Mouse (Mus musculus) macrophage (primary cell): ENCODE data around the gene Plcd3. TPM values are rescaled to one million over a fixed set of nuclear protein-coding genes. Genes with fewer than 3 reads are reported as not detected.

Source experiments
- H3K27ac ChIP-seq: fragments of 350-480 bp; formaldehyde crosslinking; 2 replicates; pipeline ENCODE4 v1.9.0; 2021
- H3K36me3 ChIP-seq: fragments of 350-480 bp; formaldehyde crosslinking; 2 replicates; pipeline ENCODE4 v1.9.0; 2021; ENCODE audit errors: inconsistent target
- H3K4me3 ChIP-seq: fragments of 350-480 bp; formaldehyde crosslinking; 2 replicates; pipeline ENCODE4 v1.9.0; 2021; ENCODE audit errors: inconsistent target
- H3K79me2 ChIP-seq: fragments of 350-480 bp; formaldehyde crosslinking; 2 replicates; pipeline ENCODE4 v1.9.0; 2021; ENCODE audit errors: inconsistent target
- WGBS: methylation state at CpG from one replicate; pipeline ENCODE4 v1.1.7; 2026; ENCODE audit warnings: inconsistent platforms; ENCODE audit not compliant: missing documents; 5-methylcytosine and 5-hydroxymethylcytosine counted together
- polyA plus RNA-seq: library from polyadenylated mRNA; stranded (reverse); fragments of 250-400 nt; gene quantifications from 3 replicates; pipeline ENCODE4 v1.2.4, GENCODE M21; 2018; ENCODE audit warnings: inconsistent platforms

The Plcd3 gene
- polyA plus RNA-seq, 1 experiment from 2014 or later: not detected

DNA sequence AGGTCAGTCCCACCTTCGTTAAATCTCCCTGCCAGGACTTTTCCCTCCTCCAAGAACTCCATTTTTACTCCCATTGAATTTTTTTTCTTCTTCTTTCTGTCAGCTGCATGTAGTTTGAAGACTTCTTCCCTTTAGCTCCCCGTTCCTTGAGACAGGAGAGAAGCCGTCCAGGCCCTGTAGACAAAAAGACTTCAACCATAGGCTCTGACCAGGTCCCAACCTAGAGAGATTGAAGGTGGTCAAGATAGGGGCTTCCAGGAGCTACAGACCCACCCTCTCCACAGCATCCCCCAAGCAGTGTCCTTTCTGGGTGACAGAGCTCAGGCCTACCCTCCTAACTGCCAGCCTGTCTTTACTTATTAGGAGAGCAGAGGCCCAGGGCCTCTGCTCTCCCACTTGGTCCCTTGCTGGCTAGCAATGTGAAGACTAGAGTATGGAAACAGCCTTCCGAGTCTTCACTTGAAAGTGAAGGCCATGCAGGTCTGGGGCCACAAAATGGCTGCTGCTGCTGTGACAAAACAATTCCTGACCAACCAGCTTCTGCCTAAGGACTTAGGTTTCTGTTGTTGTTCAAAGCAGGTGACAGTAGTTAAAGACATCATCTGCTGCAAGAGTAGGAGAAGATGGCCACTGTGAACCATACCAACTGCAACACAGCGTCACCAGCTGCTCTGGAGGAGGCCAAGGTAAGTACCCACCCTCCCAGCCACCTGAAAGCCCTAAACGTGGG, 32.2 kb upstream of the Plcd3 start:
- Histone ChIP-seq H3K79me2 (peaks cover 37% of the 10 kb centered on the region), H3K4me3 (peak overlapping the region; percentile 17; the same call in 1 of the 2 replicates), H3K27ac (peak overlapping the region; percentile 66), H3K36me3 (no peaks in the 10 kb centered on the region)
- WGBS: 77% methylated on average over 6 of the region's 6 CpGs

DNA sequence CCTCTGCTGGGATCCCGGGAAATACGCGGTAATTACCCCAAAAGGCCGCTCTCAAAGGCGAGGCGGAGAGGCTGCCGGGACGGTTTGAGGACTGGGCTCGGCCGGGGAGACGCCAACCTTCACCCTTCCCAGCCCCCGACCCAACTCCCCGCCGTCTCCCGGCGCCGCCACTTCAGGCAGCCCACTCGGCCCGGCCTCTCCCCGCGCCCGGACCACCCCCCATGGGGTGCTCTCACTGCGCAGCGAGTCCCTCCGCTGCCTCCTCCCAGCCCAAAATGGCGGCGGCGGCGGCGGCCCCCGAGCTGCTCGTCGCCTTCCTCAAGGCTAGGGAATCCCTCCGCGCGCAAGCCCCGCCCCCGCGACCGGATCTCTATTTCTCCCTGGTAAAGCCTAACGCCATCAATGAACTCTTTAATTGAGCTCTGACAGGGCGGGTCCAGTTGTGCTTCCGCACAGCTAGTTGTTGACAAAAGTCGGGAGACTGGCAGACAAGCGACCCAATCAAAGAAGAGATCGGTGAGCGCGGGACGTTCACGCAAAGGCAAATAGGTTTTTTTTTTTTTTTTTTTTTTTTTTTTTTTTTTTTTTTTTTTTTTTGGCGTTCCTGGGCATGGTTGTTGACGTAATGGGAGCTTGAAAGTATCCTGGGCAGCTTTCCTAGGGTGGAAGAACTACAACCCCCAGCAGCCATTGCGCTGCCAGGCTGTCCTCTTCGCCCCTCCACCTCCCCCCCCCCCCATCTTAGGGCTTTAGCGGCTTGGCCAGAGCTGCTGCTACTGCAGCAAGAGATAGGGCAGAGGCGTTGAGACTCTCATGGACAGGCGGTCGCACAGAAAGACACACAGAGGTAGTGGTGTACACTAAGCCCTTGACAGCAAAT, 31.4 kb upstream of the Plcd3 start:
- peak overlapping the region; percentile 64 for H3K4me3 ChIP-seq
- no peaks in the 10 kb centered on the region for H3K36me3 ChIP-seq
- 1% methylated on average over 46 of the region's 58 CpGs for WGBS
- H3K79me2 ChIP-seq: peaks cover 39% of the 10 kb centered on the region
- H3K27ac ChIP-seq: peak overlapping the region; percentile 91

DNA sequence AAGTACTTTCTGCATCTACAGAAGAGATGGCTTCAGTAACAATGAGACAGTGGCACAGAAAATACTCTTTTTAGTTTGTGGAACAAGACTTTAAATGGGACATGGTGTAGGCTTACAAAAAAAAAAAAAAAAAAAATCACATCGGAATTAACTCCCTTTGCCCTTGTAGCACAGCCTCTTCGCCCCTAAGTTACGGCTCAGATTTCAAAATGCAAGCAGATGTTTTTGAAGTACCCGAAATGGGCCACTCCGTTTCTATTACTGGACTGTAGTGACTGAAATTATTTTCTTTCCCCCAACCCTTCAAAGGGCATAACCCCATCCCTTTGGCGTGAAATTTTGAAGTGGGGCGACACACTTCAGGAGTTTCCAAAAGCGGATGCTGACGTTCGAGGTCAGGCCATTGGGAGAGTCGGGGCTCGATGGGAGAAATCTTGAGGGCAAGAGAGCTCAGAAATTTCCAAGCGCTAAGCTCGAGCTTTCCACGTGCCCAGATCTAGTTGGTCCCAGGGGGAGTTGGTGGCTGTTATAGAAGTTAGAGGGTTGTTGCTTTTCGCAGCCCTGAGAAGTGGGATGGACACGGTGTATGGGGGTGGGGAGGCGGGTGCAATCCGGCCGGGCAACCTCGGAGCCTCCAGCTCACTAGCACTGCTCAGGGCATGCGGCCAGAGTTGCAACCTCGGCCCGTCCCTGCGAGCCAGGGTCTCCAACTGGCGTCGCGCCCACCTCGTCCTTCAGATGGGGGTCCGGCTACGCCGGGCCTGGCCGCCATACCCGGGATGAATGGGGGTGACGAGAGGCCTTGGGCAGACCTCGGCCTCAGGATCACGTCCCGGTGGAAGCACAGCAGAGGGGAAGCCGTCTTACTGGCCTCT, 30.5 kb upstream of the Plcd3 start, which contains the start of gene Hexim2:
Hexim2 (plus strand) TSS at position 729 of the 875 bp plus-strand sequence.
- no peaks in the 10 kb centered on the region for H3K36me3 ChIP-seq
- H3K27ac ChIP-seq: peak within 1 kb of the TSS; percentile 91
- H3K79me2 ChIP-seq: peaks cover 39% of the 10 kb centered on the region
- WGBS: 1% methylated on average over 38 of the region's 39 CpGs
- H3K4me3 ChIP-seq: peak within 1 kb of the TSS; percentile 64

DNA sequence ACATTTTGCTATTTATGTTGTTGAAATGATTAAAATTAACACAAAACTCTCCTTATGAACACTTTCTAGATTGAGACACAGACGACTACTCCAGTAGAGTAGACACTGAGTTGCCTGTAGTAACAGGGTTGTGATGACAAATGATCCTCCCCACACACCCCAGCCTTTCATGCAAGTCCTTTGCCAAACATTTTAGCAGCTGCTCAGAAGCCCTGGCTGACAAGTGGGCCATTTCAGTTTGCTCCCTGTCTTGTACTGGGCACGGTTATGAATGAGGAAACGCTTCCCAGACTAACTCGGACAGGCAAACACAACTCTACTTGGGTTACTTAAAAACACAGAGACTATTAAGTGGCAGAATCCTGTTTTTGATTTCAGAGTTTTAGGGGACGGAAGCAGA, 18.9 kb upstream of the Plcd3 start:
- peaks cover 22% of the 10 kb centered on the region; the same call in 1 of the 2 replicates for H3K79me2 ChIP-seq
- no peaks in the 10 kb centered on the region for H3K36me3 ChIP-seq
- H3K27ac ChIP-seq: no peak overlapping the region
- no peak overlapping the region for H3K4me3 ChIP-seq
- 94% methylated on average over 5 of the region's 5 CpGs for WGBS

DNA sequence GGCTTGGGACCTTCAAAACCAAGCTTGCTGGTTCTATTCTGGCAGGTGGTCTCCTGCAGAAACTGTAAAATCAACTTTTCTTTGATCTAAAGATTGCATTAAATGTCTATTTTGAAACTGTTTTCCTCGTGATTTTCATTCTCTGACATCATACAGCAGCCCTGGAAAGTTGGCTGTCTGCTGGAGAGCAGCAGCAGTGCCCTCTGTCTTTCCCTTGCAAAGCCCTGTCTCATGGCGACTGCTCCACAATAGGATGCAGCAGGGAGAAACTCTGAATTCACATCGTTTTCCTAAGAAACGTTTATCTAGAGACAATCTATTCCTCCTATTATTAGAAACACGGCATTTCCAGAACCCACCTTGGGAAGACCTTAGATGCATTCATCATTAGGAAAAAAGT, 18.2 kb upstream of the Plcd3 start:
- WGBS: 83% methylated on average over 5 of the region's 5 CpGs
- Histone ChIP-seq H3K79me2 (peaks cover 26% of the 10 kb centered on the region; the same call in 1 of the 2 replicates), H3K4me3 (no peak overlapping the region), H3K36me3 (no peaks in the 10 kb centered on the region), H3K27ac (no peak overlapping the region)

DNA sequence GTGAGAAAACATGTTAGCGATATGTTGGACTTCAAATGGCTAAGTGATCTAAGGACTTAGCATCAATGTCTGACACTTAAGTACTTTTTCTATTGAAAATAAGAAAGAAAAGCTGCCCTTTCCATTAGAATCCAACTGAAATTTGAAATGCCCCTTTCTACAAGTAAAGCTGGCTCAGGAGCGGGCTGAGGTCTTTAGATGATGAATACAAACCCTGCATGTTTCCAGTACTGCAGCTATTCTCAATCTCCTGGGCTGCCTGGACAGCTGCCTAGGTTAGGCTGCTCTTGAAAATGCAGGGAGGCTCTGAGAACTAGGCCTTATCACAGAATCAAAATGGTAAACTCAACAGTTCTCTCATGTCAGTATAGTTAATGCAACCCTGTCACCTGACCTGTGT, 17.4 kb upstream of the Plcd3 start:
- H3K27ac ChIP-seq: no peak overlapping the region
- WGBS: 100% methylated on average over 2 of the region's 2 CpGs

DNA sequence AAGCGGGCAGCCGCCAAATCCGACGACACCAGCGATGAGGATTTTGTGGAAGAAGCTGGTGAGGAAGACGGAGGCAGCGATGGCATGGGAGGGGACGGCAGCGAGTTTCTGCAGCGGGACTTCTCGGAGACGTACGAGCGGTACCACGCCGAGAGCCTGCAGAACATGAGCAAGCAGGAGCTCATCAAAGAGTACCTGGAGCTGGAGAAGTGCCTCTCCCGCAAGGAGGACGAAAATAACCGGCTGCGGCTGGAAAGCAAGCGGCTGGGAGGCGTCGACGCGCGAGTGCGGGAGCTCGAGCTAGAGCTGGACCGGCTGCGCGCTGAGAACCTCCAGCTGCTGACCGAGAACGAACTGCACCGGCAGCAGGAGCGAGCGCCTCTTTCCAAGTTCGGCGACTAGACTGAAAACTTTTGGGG, 16.1 kb upstream of the Plcd3 start:
- 2% methylated on average over 38 of the region's 38 CpGs for WGBS
- H3K4me3 ChIP-seq: peak overlapping the region; percentile 80
- peaks cover 29% of the 10 kb centered on the region; the same call in 1 of the 2 replicates for H3K79me2 ChIP-seq
- H3K36me3 ChIP-seq: no peaks in the 10 kb centered on the region
- peak overlapping the region; percentile 51 for H3K27ac ChIP-seq

More for the DNA sequence above, 17.4 kb upstream of the Plcd3 start:
- H3K4me3 ChIP-seq: no peak overlapping the region
- H3K36me3 ChIP-seq: no peaks in the 10 kb centered on the region
- peaks cover 29% of the 10 kb centered on the region; the same call in 1 of the 2 replicates for H3K79me2 ChIP-seq

DNA sequence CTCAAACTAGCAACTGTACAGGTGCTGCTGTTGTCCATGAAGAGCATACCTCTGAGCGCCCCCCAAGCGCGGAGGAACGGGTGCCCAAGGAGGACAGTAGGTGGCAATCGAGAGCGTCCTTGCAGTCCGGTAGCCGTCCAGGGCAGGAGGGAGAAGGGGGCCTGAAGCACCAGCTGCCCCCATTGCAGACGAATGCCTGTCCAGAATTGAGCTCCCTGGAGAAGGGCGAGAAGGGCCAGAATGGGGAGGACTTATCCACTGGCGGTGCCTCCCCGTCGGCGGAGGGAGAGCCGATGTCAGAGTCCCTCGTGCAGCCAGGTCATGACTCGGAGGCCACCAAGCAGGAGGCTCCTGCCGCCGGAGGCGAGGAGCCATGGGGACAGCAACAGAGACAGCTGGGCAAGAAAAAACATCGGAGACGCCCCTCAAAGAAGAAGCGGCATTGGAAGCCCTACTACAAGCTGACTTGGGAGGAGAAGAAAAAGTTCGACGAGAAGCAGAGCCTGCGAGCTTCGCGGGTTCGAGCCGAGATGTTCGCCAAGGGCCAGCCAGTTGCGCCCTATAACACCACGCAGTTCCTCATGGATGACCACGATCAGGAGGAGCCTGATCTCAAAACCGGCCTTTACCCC, 15.6 kb upstream of the Plcd3 start:
- Histone ChIP-seq H3K4me3 (peak overlapping the region; percentile 80), H3K27ac (peak overlapping the region; percentile 51), H3K36me3 (no peaks in the 10 kb centered on the region), H3K79me2 (peaks cover 29% of the 10 kb centered on the region; the same call in 1 of the 2 replicates)
- WGBS: 1% methylated on average over 35 of the region's 35 CpGs

DNA sequence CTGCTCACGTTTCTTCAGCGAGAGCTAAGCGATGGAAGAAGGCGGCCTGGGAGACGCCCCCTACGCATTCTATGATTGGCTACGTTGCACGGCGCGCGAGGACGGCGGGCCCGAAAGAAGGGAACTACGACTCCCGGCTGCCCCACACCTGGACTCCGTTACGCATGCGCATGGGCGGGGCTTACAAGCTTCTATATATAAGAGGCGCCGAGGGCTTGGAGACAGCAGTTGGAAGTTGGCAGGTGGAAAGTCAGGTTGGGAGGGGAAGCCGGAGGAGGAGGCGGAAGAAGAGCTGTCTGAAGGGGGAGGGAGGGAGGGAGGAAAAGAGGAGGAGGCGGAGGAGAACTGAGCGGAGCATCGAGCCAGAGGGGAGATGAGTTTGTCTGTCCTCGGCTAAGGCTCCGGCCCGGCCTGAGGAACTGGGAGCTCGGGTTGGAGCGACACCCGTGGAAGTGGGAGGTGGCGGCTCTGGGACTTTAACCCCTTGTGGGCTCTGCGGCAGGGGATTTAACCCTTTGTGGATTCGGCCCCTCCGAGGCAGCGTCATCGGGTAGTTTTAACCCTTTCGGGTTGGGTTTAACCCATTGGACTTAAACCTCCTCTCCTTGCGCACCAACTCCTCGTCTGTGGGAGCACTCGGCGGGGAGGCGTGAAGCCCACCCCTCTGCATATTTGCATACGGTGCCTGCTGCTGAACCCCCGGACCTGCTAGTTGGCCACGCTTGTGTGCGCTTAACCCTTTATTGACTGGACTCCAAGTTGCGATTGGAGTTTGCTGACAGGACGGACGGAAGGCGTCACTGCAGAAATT, 14.8 kb upstream of the Plcd3 start, which contains the start of gene Hexim1:
Hexim1 (plus strand) TSS at position 224 of the 811 bp plus-strand sequence.
- Histone ChIP-seq H3K4me3 (peak within 1 kb of the TSS; percentile 80), H3K27ac (peak within 1 kb of the TSS; percentile 95), H3K79me2 (peaks cover 29% of the 10 kb centered on the region; the same call in 1 of the 2 replicates), H3K36me3 (no peaks in the 10 kb centered on the region)
- WGBS: 1% methylated on average over 53 of the region's 53 CpGs

DNA sequence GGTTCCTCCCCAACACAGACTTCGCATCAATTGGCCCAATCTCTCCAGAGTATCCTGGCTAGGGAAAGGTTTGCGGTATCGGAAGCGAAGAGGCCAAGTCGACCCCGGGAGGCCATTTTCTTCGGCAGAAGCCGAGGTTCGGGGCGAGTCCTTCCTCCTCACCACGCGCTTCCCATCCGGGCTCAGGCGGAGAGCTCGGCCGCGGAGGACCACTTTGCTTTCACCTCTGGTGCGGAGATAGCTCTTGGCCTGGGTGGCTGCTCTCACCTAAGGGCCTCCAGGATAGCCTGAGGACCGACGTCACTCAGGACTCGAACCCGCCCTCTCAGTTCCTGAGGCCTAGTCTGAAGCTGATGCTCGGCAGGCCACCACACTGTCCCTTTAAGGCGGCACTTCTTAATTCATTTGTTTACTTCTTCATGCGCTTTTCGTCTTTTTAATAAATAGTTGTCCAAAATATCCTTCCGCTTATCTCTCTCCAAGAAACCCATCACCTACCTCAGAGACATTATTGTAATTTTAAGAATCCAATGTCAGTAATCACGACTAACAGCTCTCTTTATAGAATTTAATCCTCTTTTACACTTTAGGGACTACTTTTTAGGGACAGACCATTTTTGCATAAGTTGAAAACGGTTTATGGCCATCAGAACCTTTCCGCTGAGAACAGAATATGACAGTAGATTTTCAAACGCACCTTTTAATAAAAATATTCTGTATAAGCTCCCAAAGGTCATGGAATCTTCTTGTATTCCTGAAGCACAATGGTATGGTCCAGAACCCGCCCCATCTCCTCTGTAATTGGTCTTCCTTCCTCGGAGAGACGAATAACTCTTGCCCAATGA, 13.9 kb upstream of the Plcd3 start:
- peak overlapping the region; percentile 80 for H3K4me3 ChIP-seq
- 1% methylated on average over 34 of the region's 34 CpGs for WGBS
- H3K79me2 ChIP-seq: peaks cover 29% of the 10 kb centered on the region; the same call in 1 of the 2 replicates
- peak overlapping the region; percentile 95 for H3K27ac ChIP-seq
- no peaks in the 10 kb centered on the region for H3K36me3 ChIP-seq

DNA sequence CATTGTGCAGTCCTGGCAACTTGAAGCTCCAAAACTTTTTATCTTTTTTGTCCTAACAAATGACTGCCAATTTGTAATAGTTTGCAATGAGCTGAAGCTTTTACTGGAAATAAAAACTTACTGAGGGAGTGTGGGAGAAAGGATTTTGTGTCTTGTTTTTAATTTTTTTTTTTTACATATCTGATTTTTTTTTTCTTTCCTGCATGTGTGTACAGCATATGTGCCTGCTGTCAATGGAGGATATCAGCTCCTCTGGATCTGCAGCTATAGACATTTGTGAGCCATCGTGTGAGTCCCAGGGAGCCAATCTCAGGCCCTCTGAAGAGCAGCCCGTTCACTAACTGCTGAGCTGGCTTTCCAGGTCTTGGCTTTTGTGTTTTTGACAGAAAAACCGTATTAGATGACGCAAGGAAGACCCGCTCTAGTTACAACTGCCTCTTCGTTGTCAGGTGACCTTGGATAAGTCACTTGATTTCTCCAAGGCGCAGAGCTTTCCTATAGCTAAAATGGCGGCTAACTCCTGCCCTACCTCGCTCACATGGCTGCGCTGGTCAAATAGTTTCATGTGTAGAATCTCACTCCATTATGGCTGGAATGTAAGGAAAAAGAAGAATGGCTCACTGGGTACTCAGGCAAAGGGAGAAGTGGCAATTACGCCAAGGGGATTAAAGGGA, 12.9 kb upstream of the Plcd3 start:
- Histone ChIP-seq H3K79me2 (peaks cover 29% of the 10 kb centered on the region; the same call in 1 of the 2 replicates), H3K4me3 (peak overlapping the region; percentile 80), H3K27ac (peak overlapping the region; percentile 95), H3K36me3 (no peaks in the 10 kb centered on the region)
- WGBS: 84% methylated on average over 11 of the region's 11 CpGs

DNA sequence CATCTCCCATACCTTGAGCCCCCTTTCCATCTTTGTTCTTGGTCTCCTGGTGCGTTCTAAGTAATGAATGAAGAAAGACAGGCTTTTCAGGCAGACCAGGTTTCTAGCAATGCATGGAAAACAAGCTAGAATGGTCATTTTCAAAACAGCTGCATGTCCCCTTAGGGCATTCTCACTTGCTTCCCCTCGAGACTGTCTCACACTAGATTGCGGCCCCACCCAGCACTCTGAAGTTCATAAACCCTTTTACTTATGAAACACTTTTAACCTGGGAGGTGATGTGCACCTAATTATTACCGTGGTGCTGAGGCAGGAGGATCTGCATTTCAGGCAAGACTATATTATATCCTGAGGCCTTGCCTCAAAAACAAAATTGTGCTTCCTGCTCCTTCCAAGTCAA, 12.3 kb upstream of the Plcd3 start:
- 93% methylated on average over 4 of the region's 4 CpGs for WGBS

More for the DNA sequence above, 12.3 kb upstream of the Plcd3 start:
- H3K36me3 ChIP-seq: no peaks in the 10 kb centered on the region
- H3K27ac ChIP-seq: no peak overlapping the region
- H3K79me2 ChIP-seq: peaks cover 29% of the 10 kb centered on the region; the same call in 1 of the 2 replicates
- no peak overlapping the region for H3K4me3 ChIP-seq
